ENCODE assay signal across 20 mouse cellular contexts in the genomic region with DNA sequence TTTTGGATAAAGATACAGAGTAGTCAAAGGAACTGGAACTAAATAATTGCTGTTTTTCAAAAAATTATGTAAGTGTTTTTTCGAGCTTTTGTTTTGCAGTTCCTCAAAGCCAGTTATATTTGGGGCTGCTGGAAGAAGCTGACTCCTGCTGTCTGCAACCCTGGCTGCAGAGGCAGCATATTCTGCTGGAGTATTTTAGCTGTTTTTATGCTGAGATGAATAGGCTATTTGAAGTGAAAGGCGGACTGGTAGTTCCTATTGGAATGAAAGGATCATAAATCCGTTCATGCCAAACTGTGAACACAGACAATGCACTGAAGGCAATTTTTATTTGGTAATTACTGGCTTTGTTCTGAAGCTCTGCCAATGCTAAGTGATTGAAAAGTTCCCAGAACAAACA.
DNase-seq lines count a peak whose midpoint lies in the region; ATAC-seq and TF ChIP-seq lines count a peak whose summit lies in the region.
"Had no signal": no experiment of that assay in that cellular context is flagged by ENCODE, and none has a peak within 500 bp of the region (broad histone marks: within the 10 kb centered on the region; RNA-seq: fewer than 3 reads in every experiment).

No protein-coding gene starts in this region.

- 34% methylated on average over 3 of the region's 3 CpGs for WGBS in forebrain, postnatal 0 days
- WGBS in forebrain, embryonic 10.5 days, result 47% methylated on average over 3 of the region's 3 CpGs
- WGBS in kidney, postnatal 0 days, result 72% methylated on average over 3 of the region's 3 CpGs
- WGBS in kidney, embryonic 14.5 days, result 72% methylated on average over 3 of the region's 3 CpGs

- H3K36me3 ChIP-seq in forebrain, postnatal 0 days (ENCODE audit: insufficient read depth), result no peaks in the 10 kb centered on the region
- H3K36me3 ChIP-seq in forebrain, embryonic 10.5 days (replicated peaks), result no peaks in the 10 kb centered on the region
- no peaks in the 10 kb centered on the region for H3K36me3 ChIP-seq in kidney, postnatal 0 days (ENCODE audit: insufficient read depth, low read length)
- no peaks in the 10 kb centered on the region for H3K36me3 ChIP-seq in kidney, embryonic 14.5 days (ENCODE audit: control insufficient read depth, insufficient read depth, low read length)
- H3K36me3 ChIP-seq: embryonic facial prominence, embryonic 15.5 days; heart, embryonic 15.5 days; liver, embryonic 12.5 days; midbrain, embryonic 12.5 days had no signal

- 0 out of 2 replicates have a peak, but pooled peaks have one; percentile 15 for TF ChIP-seq CTCF in forebrain, postnatal 0 days (IDR thresholded peaks at IDR 0.05; ENCODE audit: low read depth)
- no peak for TF ChIP-seq CTCF in kidney, postnatal 0 days (IDR thresholded peaks at IDR 0.05; ENCODE audit: low read depth)

- H3K4me2 ChIP-seq in forebrain, postnatal 0 days (ENCODE audit: low read depth), result no peak overlapping the region
- no peak overlapping the region for H3K4me2 ChIP-seq in kidney, postnatal 0 days (ENCODE audit: low read length)
- no peak overlapping the region for H3K4me2 ChIP-seq in kidney, embryonic 14.5 days (replicated peaks; ENCODE audit: low read depth, low read length)
- H3K4me2 ChIP-seq: embryonic facial prominence, embryonic 15.5 days; forebrain, embryonic 13.5 days; heart, embryonic 15.5 days; liver, embryonic 12.5 days; lung, embryonic 14.5 days; midbrain, embryonic 12.5 days had no signal

- no peak overlapping the region for H3K27ac ChIP-seq in forebrain, postnatal 0 days (ENCODE audit: low read depth, low read length)
- H3K27ac ChIP-seq in forebrain, embryonic 10.5 days, result no peak overlapping the region
- H3K27ac ChIP-seq in kidney, postnatal 0 days, result no peak overlapping the region
- H3K27ac ChIP-seq in kidney, embryonic 14.5 days (ENCODE audit: low read depth, low read length), result no peak overlapping the region
- H3K27ac ChIP-seq: embryonic facial prominence, embryonic 15.5 days; forebrain, embryonic 13.5 days; heart, embryonic 15.5 days; liver, embryonic 12.5 days; midbrain, embryonic 12.5 days had no signal

- peak; percentile 81; the same call in 1 of the 2 replicates for ATAC-seq in forebrain, postnatal 0 days
- ATAC-seq in kidney, postnatal 0 days (replicated peaks; ENCODE audit: low FRiP score, low read depth), result no peak
- no peak for ATAC-seq in kidney, embryonic 14.5 days (ENCODE audit: low FRiP score, low TSS enrichment)
- ATAC-seq in monocyte, adult 5-6 weeks (replicated peaks; ENCODE audit: insufficient number of reproducible peaks, low FRiP score, low TSS enrichment, poor library complexity, severe bottlenecking), result no peak
- ATAC-seq: forebrain, embryonic 13.5 days; inflammation-experienced regulatory T-cells, adult 6 months; liver, embryonic 12.5 days had no signal

- H3K4me1 ChIP-seq in forebrain, postnatal 0 days (ENCODE audit: insufficient read depth), result no peaks in the 10 kb centered on the region
- H3K4me1 ChIP-seq in forebrain, embryonic 10.5 days, result peaks cover 15% of the 10 kb centered on the region; the same call in 1 of the 2 replicates
- no peaks in the 10 kb centered on the region for H3K4me1 ChIP-seq in kidney, postnatal 0 days (replicated peaks; ENCODE audit: insufficient read depth, low read length)
- H3K4me1 ChIP-seq in kidney, embryonic 14.5 days (ENCODE audit: control insufficient read depth, insufficient read depth, low read length), result no peaks in the 10 kb centered on the region
- H3K4me1 ChIP-seq: embryonic facial prominence, embryonic 15.5 days; forebrain, embryonic 13.5 days; heart, embryonic 15.5 days; midbrain, embryonic 12.5 days had no signal

- no peak overlapping the region for H3K4me3 ChIP-seq in forebrain, postnatal 0 days (ENCODE audit: low read depth, low read length)
- no peak overlapping the region for H3K4me3 ChIP-seq in forebrain, embryonic 10.5 days
- H3K4me3 ChIP-seq in kidney, postnatal 0 days (replicated peaks; ENCODE audit: low read depth, low read length), result no peak overlapping the region
- H3K4me3 ChIP-seq in kidney, embryonic 14.5 days (ENCODE audit: low read length), result no peak overlapping the region
- H3K4me3 ChIP-seq: embryonic facial prominence, embryonic 15.5 days; forebrain, embryonic 13.5 days; heart, embryonic 15.5 days; liver, embryonic 12.5 days; midbrain, embryonic 12.5 days had no signal

- H3K9ac ChIP-seq in forebrain, postnatal 0 days, result no peak overlapping the region
- no peak overlapping the region for H3K9ac ChIP-seq in kidney, postnatal 0 days (ENCODE audit: low read depth, low read length)
- H3K9ac ChIP-seq in kidney, embryonic 14.5 days (ENCODE audit: low read depth, low read length), result no peak overlapping the region
- H3K9ac ChIP-seq: embryonic facial prominence, embryonic 15.5 days; forebrain, embryonic 13.5 days; heart, embryonic 15.5 days; liver, embryonic 12.5 days; lung, embryonic 14.5 days; midbrain, embryonic 12.5 days had no signal

- no peaks in the 10 kb centered on the region for H3K9me3 ChIP-seq in forebrain, postnatal 0 days (ENCODE audit: low read length)
- H3K9me3 ChIP-seq in forebrain, embryonic 10.5 days, result no peaks in the 10 kb centered on the region
- H3K9me3 ChIP-seq in kidney, postnatal 0 days (replicated peaks; ENCODE audit: low read length), result no peaks in the 10 kb centered on the region
- H3K9me3 ChIP-seq in kidney, embryonic 14.5 days (ENCODE audit: control insufficient read depth, low read length), result no peaks in the 10 kb centered on the region
- H3K9me3 ChIP-seq: embryonic facial prominence, embryonic 15.5 days; forebrain, embryonic 13.5 days; heart, embryonic 15.5 days; liver, embryonic 12.5 days; midbrain, embryonic 12.5 days had no signal

- peak; percentile 39 for DNase-seq in forebrain, postnatal 0 days
- no peak for DNase-seq in forebrain, embryonic 10.5 days (ENCODE audit: extremely low spot score, low spot score)
- DNase-seq in kidney, postnatal 0 days (ENCODE audit: low spot score), result peak; percentile 10
- peak; percentile 36 for DNase-seq in right cerebral cortex, adult 18-20 months
- DNase-seq in right cerebral cortex, postnatal 36 days (ENCODE audit: low spot score in 2 of 2), result no peak
- no peak for DNase-seq in testis, postnatal 10 days (ENCODE audit: low spot score)
- DNase-seq: adrenal gland, postnatal 25 days; cerebellum, adult 9-10 months; gastrocnemius, postnatal 14 days; kidney, adult 9 months; lung, embryonic 14.5 days; spleen, adult 18-20 months had no signal

- H3K27me3 ChIP-seq in forebrain, postnatal 0 days (ENCODE audit: insufficient read depth, low read length), result no peaks in the 10 kb centered on the region
- peaks cover 97% of the 10 kb centered on the region for H3K27me3 ChIP-seq in forebrain, embryonic 10.5 days (ENCODE audit: poor library complexity, severe bottlenecking)
- no peaks in the 10 kb centered on the region for H3K27me3 ChIP-seq in kidney, postnatal 0 days (ENCODE audit: insufficient read depth, low read length)
- no peaks in the 10 kb centered on the region for H3K27me3 ChIP-seq in kidney, embryonic 14.5 days (ENCODE audit: control insufficient read depth, insufficient read depth, low read length)
- H3K27me3 ChIP-seq: heart, embryonic 15.5 days; liver, embryonic 12.5 days had no signal

Comparison
In these comparisons a context has a peak if more than half of its experiments do, and no peak if none do; other contexts are left out.
1. DNase-seq: peak in forebrain, postnatal 0 days (single experiment), kidney, postnatal 0 days (single experiment) and right cerebral cortex, adult 18-20 months (single experiment); none in forebrain, embryonic 10.5 days (single experiment), right cerebral cortex, postnatal 36 days (0 of 2) and testis, postnatal 10 days (single experiment).